In the genomic region with DNA sequence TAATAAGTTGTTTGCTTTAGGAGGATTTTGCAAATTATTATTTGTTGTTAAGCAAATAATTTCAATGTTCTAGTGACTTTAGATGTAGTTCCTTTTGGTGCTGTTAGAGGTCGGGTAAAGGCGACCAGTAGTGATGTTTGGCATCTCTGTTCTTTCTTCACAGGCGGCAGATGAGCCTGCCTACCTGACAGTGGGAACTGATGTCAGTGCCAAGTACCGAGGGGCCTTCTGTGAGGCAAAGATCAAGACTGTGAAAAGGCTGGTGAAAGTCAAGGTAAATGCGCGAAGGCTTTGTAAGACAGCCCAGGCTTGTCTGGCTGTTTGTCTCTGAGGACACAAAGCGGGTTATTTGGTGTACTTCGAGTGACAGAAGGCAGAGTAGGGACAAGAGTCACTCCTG, we compare ENCODE assay signal across 19 mouse cellular contexts.
"Had no signal": no experiment of that assay in that cellular context is flagged by ENCODE, and none has a peak within 500 bp of the region (broad histone marks: within the 10 kb centered on the region; RNA-seq: fewer than 3 reads in every experiment).

No protein-coding gene starts in this region.

- H3K4me3 ChIP-seq: left cerebral cortex, adult 2 months; limb, embryonic 13.5 days; liver, embryonic 12.5 days; liver, embryonic 15.5 days; lung, embryonic 15.5 days; megakaryocyte, embryonic 14.5 days; midbrain, embryonic 10.5 days; midbrain, embryonic 13.5 days; myocyte; neural tube, embryonic 13.5 days had no signal

- DNase-seq: kidney, postnatal 14 days; kidney, postnatal 4 days; liver; lung, adult 18-20 months; lung, postnatal 10 days; lung, postnatal 36 days; thymus, adult 18-20 months; thymus, postnatal 36 days had no signal

- H3K4me2 ChIP-seq: limb, embryonic 13.5 days; liver, embryonic 12.5 days; liver, embryonic 15.5 days; lung, embryonic 15.5 days; midbrain, embryonic 13.5 days; neural tube, embryonic 13.5 days had no signal

- H3K27me3 ChIP-seq: limb, embryonic 13.5 days; liver, embryonic 12.5 days; liver, embryonic 15.5 days; lung, embryonic 15.5 days; megakaryocyte, embryonic 14.5 days; midbrain, embryonic 13.5 days; neural tube, embryonic 13.5 days had no signal

- H3K27ac ChIP-seq: left cerebral cortex, adult 2 months; limb, embryonic 13.5 days; liver, embryonic 12.5 days; liver, embryonic 15.5 days; lung, embryonic 15.5 days; midbrain, embryonic 10.5 days; midbrain, embryonic 13.5 days; neural tube, embryonic 13.5 days had no signal

- H3K9me3 ChIP-seq: limb, embryonic 13.5 days; liver, embryonic 12.5 days; liver, embryonic 15.5 days; lung, embryonic 15.5 days; megakaryocyte, embryonic 14.5 days; midbrain, embryonic 10.5 days; midbrain, embryonic 13.5 days; neural tube, embryonic 13.5 days had no signal

- ATAC-seq: liver, embryonic 12.5 days; midbrain, embryonic 13.5 days; midbrain, embryonic 16.5 days had no signal

- H3K9ac ChIP-seq: limb, embryonic 13.5 days; liver, embryonic 12.5 days; liver, embryonic 15.5 days; lung, embryonic 15.5 days; midbrain, embryonic 13.5 days; neural tube, embryonic 13.5 days had no signal
